In the genomic region with DNA sequence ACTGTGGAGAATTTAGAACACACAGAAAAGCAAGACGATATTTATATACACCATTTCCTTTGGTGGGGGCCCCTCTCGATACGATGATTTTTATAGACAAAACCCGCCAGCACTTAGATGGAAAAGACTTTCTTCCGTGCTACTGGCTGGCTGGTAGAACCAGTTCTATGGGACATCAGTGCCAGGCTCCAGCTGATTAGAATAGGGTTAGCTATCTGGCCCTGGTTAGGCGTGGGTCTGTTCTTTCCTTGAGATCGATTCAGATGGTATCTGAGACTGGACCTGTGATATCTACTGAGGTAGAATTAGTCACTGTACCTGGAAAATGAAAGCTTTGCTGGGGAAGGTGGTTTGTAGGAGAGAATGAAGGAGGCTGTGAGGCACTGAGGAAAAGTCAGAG, we compare ENCODE assay signal across 24 mouse cellular contexts. TPM values are rescaled to one million over a fixed set of nuclear protein-coding genes. Genes with fewer than 3 reads are reported as not detected.
A peak's percentile ranks its signal among the peaks of the same experiment; 100 is the strongest.
DNase-seq lines count a peak whose midpoint lies in the region; ATAC-seq lines count a peak whose summit lies in the region.
"Had no signal": no experiment of that assay in that cellular context is flagged by ENCODE, and none has a peak within 500 bp of the region (broad histone marks: within the 10 kb centered on the region; RNA-seq: fewer than 3 reads in every experiment).

No protein-coding gene starts in this region.

- H3K4me2 ChIP-seq in heart, embryonic 11.5 days = no peak overlapping the region
- H3K4me2 ChIP-seq in midbrain, embryonic 11.5 days = no peak overlapping the region
- no peak overlapping the region for H3K4me2 ChIP-seq in midbrain, embryonic 15.5 days
- H3K4me2 ChIP-seq: embryonic facial prominence, embryonic 12.5 days; forebrain, embryonic 13.5 days; forebrain, embryonic 15.5 days had no signal

- no peak for ATAC-seq in heart, embryonic 11.5 days (replicated peaks; ENCODE audit: insufficient number of reproducible peaks, low FRiP score, low TSS enrichment)
- ATAC-seq in midbrain, embryonic 11.5 days (ENCODE audit: low FRiP score) = no peak
- ATAC-seq in midbrain, embryonic 15.5 days (replicated peaks) = no peak
- ATAC-seq: activated CD4-positive, CD25-positive, alpha-beta regulatory T cell, adult 4 months; CD4-positive, CD25-positive, alpha-beta regulatory T cell, adult 4 months; forebrain, embryonic 13.5 days; forebrain, embryonic 15.5 days; Patski had no signal

- H3K27ac ChIP-seq in heart, embryonic 11.5 days (ENCODE audit: low read depth, low read length) = no peak overlapping the region
- no peak overlapping the region for H3K27ac ChIP-seq in midbrain, embryonic 11.5 days (ENCODE audit: low read depth, low read length)
- H3K27ac ChIP-seq in midbrain, embryonic 15.5 days = no peak overlapping the region
- H3K27ac ChIP-seq: embryonic facial prominence, embryonic 10.5 days; embryonic facial prominence, embryonic 12.5 days; forebrain, embryonic 13.5 days; forebrain, embryonic 15.5 days had no signal

- WGBS in heart, embryonic 11.5 days (ENCODE audit: insufficient replicate concordance) = 85% methylated on average over 7 of the region's 7 CpGs
- WGBS in midbrain, embryonic 11.5 days = 92% methylated on average over 7 of the region's 7 CpGs
- 93% methylated on average over 7 of the region's 7 CpGs for WGBS in midbrain, embryonic 15.5 days

- peak; percentile 2 for DNase-seq in heart, adult 11 months
- peak; percentile 41 for DNase-seq in midbrain, embryonic 11.5 days (ENCODE audit: low spot score, missing footprints)
- DNase-seq in urinary bladder, postnatal 36 days (ENCODE audit: low spot score in 2 of 2) = peak; percentile 18 to 29
- no peak for DNase-seq in urinary bladder, postnatal 4 days (ENCODE audit: low spot score in 2 of 2)
- DNase-seq: adrenal gland, adult 8-10 months; adrenal gland, postnatal 14 days; adrenal gland, postnatal 36 days; B cell, adult 2 months; cerebellum, adult 11-12 months; cerebellum, adult 2 months; cerebellum, adult 9-10 months; cerebellum, postnatal 10 days; cerebellum, postnatal 25 days had no signal

- H3K9ac ChIP-seq in heart, embryonic 11.5 days (ENCODE audit: low read depth, low read length) = no peak overlapping the region
- H3K9ac ChIP-seq in midbrain, embryonic 11.5 days (ENCODE audit: low read length) = no peak overlapping the region
- H3K9ac ChIP-seq in midbrain, embryonic 15.5 days = no peak overlapping the region
- H3K9ac ChIP-seq: embryonic facial prominence, embryonic 12.5 days; forebrain, embryonic 13.5 days; forebrain, embryonic 15.5 days had no signal

- H3K9me3 ChIP-seq in heart, embryonic 11.5 days (replicated peaks; ENCODE audit: control insufficient read depth, low read length) = no peaks in the 10 kb centered on the region
- no peaks in the 10 kb centered on the region for H3K9me3 ChIP-seq in midbrain, embryonic 11.5 days (ENCODE audit: control insufficient read depth, low read length)
- H3K9me3 ChIP-seq in midbrain, embryonic 15.5 days = no peaks in the 10 kb centered on the region
- H3K9me3 ChIP-seq: embryonic facial prominence, embryonic 10.5 days; embryonic facial prominence, embryonic 12.5 days; forebrain, embryonic 13.5 days; forebrain, embryonic 15.5 days had no signal

- H3K4me3 ChIP-seq in heart, embryonic 11.5 days (ENCODE audit: low read depth, low read length) = no peak overlapping the region
- no peak overlapping the region for H3K4me3 ChIP-seq in midbrain, embryonic 11.5 days (ENCODE audit: low read depth, low read length)
- H3K4me3 ChIP-seq in midbrain, embryonic 15.5 days = no peak overlapping the region
- H3K4me3 ChIP-seq: embryonic facial prominence, embryonic 10.5 days; embryonic facial prominence, embryonic 12.5 days; forebrain, embryonic 13.5 days; forebrain, embryonic 15.5 days had no signal

- H3K4me1 ChIP-seq in heart, embryonic 11.5 days (ENCODE audit: control insufficient read depth, insufficient read depth, low read length) = peaks cover 6% of the 10 kb centered on the region; the same call in 1 of the 2 replicates
- H3K4me1 ChIP-seq in midbrain, embryonic 11.5 days (ENCODE audit: control insufficient read depth, insufficient read depth, low read length) = no peaks in the 10 kb centered on the region
- H3K4me1 ChIP-seq in midbrain, embryonic 15.5 days = no peaks in the 10 kb centered on the region
- H3K4me1 ChIP-seq: embryonic facial prominence, embryonic 12.5 days; forebrain, embryonic 13.5 days; forebrain, embryonic 15.5 days had no signal

- H3K27me3 ChIP-seq in heart, embryonic 11.5 days (ENCODE audit: control insufficient read depth, insufficient read depth, low read length) = no peaks in the 10 kb centered on the region
- H3K27me3 ChIP-seq in midbrain, embryonic 11.5 days (ENCODE audit: control insufficient read depth, insufficient read depth, low read length) = no peaks in the 10 kb centered on the region
- no peaks in the 10 kb centered on the region for H3K27me3 ChIP-seq in midbrain, embryonic 15.5 days (replicated peaks)
- H3K27me3 ChIP-seq: CH12.LX; forebrain, embryonic 13.5 days; forebrain, embryonic 15.5 days; Patski had no signal

- no peaks in the 10 kb centered on the region for H3K36me3 ChIP-seq in heart, embryonic 11.5 days (ENCODE audit: control insufficient read depth, insufficient read depth, low read length)
- H3K36me3 ChIP-seq in midbrain, embryonic 11.5 days (ENCODE audit: control insufficient read depth, insufficient read depth, low read length) = no peaks in the 10 kb centered on the region; the same call in 1 of the 2 replicates
- no peaks in the 10 kb centered on the region for H3K36me3 ChIP-seq in midbrain, embryonic 15.5 days (replicated peaks)
- H3K36me3 ChIP-seq: embryonic facial prominence, embryonic 12.5 days; forebrain, embryonic 15.5 days; G1E had no signal

RNA-seq across cellular contexts. Expression of a gene that starts 46.4 kb away (rescaled TPM):
- 30.4 and 34.4 TPM in 2 replicates for polyA plus RNA-seq in heart, embryonic 11.5 days (2014; fragmentation: Nextera tagmentation; extraction: Ambion mirVana)
- 114 and 122 TPM in 2 replicates for polyA plus RNA-seq in midbrain, embryonic 11.5 days (2014; fragmentation: Nextera tagmentation; extraction: Ambion mirVana)
- 84.8 and 98.4 TPM in 2 replicates for polyA plus RNA-seq in midbrain, embryonic 15.5 days (2015; fragmentation: Nextera tagmentation; extraction: Ambion mirVana)
- polyA plus RNA-seq: activated CD4-positive, CD25-positive, alpha-beta regulatory T cell, adult 4 months; CD4-positive, CD25-positive, alpha-beta regulatory T cell, adult 4 months; G1E had no signal

Comparison
In these comparisons a context has a peak if more than half of its experiments do, and no peak if none do; other contexts are left out.
1. DNase-seq: peak in heart, adult 11 months (single experiment), midbrain, embryonic 11.5 days (single experiment) and urinary bladder, postnatal 36 days (2 of 2); none in urinary bladder, postnatal 4 days (0 of 2).